Mouse (Mus musculus) ES-E14 (cell line): ENCODE data around the gene Bbs4.

Experiments
- HCFC1 ChIP-seq: IDR thresholded peaks from 2 replicates; pipeline ENCODE4 v1.6.1; 2012; ENCODE audit warnings: low read length, inconsistent platforms, borderline replicate concordance; ENCODE audit not compliant: insufficient read depth
- MAFK ChIP-seq: IDR thresholded peaks from 2 replicates; pipeline ENCODE4 v1.6.1; 2014; ENCODE audit warnings: mild to moderate bottlenecking, low read depth, low read length, inconsistent platforms; ENCODE audit not compliant: insufficient read depth
- ZC3H11A ChIP-seq: IDR thresholded peaks from 2 replicates; pipeline ENCODE4 v1.6.1; 2012; ENCODE audit warnings: low read depth, mild to moderate bottlenecking, inconsistent platforms, low read length, borderline replicate concordance

- no peak for TF ChIP-seq HCFC1
- no peak for TF ChIP-seq MAFK
- TF ChIP-seq ZC3H11A, result no peak
Measured at GRCm38 (mm10) chr9:59280888-59281287, 72.4 kb downstream of the Bbs4 start.
